Mouse (Mus musculus): ENCODE measurements around the gene BC049715.

- no peak for TF ChIP-seq E2F4 (IDR thresholded peaks at IDR 0.05; ENCODE audit: borderline replicate concordance, low read depth, low read length)
- TF ChIP-seq EP300 (IDR thresholded peaks at IDR 0.05; ENCODE audit: low read depth in 1 of 2, low read length in 2 of 2) = no peak
- no peak for TF ChIP-seq POLR2A (IDR thresholded peaks at IDR 0.05; ENCODE audit: control insufficient read depth in 1 of 2, insufficient read depth in 1 of 2, low read depth in 1 of 2, low read length in 2 of 2, poor library complexity in 1 of 2)
- no peak for TF ChIP-seq CTCF (IDR thresholded peaks at IDR 0.05 in 2 of 3, conservative IDR thresholded peaks at IDR 0.05 in 1 of 3; ENCODE audit: control insufficient read depth in 1 of 3, insufficient read depth in 1 of 3, low read depth in 2 of 3, low read length in 3 of 3, poor library complexity in 1 of 3, severe bottlenecking in 1 of 3)
- TF ChIP-seq ZNF384 (IDR thresholded peaks at IDR 0.05; ENCODE audit: low read depth, low read length) = no peak
- no peak for TF ChIP-seq ZKSCAN1 (IDR thresholded peaks at IDR 0.05; ENCODE audit: low read depth, low read length)
Measured at GRCm38 (mm10) chr6:136887854-136888253, 60.4 kb downstream of the BC049715 start.
